Mouse (Mus musculus): Measurements from ENCODE around the gene Mettl1. TPM values are rescaled to one million over a fixed set of nuclear protein-coding genes. Genes with fewer than 3 reads are reported as not detected.
A peak's percentile ranks its signal among the peaks of the same experiment; 100 is the strongest.
"Not testable (repeated sequence)": the region's sequence is repeated elsewhere in the genome, so short reads cannot be mapped to it uniquely, and the experiment has no call there.

Gene Mettl1
- total RNA-seq, 2 experiments from 2014 or later, result 20.5 to 23.2 TPM

DNA sequence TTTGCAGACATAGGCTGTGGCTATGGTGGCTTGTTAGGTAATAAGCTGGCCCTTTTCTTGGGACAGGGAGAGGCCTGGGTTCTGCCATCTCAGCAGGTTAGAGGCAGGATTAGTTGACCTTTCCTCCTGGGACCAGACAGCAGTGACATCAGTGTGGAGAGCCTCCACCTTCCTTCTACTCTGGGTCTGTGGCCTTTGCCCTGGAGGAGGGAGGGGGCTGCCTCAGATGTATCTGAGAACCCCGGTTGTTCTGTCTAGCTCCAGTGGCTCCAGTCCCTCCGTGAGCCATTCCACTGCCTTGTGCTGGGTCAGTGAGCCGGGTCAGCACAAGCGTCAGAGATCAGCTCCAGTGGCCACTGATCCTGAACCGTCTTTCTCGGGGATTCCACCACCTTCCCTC lies 2.0 kb downstream of the Mettl1 start:
- DNase-seq (ENCODE audit: low spot score in 2 of 2), result no peak

DNA sequence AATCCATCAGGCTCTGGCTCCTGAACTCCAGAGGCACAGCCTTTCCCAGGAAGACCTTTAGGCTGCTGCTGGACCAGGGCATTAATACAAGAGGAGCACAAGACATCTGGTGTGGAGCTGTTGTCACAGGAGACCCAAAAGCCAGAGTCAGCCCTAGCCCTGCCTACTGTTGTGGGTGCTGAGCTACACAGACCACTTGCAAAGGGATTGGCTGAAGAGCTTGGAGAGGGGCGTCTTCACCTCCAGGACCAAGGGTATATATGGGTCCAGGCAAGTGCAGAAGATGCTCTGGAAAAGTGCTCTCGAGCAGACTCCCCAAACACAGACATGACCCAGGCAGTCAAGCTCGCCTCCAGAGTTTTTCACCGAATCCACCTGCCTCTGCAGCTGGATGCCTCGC lies 6.7 kb downstream of the Mettl1 start, which contains the start of gene Cyp27b1:
TSS of gene Cyp27b1 (plus strand) at position 297 of the 400 bp plus-strand sequence.
- no peak for DNase-seq (ENCODE audit: low spot score in 2 of 2)

DNA sequence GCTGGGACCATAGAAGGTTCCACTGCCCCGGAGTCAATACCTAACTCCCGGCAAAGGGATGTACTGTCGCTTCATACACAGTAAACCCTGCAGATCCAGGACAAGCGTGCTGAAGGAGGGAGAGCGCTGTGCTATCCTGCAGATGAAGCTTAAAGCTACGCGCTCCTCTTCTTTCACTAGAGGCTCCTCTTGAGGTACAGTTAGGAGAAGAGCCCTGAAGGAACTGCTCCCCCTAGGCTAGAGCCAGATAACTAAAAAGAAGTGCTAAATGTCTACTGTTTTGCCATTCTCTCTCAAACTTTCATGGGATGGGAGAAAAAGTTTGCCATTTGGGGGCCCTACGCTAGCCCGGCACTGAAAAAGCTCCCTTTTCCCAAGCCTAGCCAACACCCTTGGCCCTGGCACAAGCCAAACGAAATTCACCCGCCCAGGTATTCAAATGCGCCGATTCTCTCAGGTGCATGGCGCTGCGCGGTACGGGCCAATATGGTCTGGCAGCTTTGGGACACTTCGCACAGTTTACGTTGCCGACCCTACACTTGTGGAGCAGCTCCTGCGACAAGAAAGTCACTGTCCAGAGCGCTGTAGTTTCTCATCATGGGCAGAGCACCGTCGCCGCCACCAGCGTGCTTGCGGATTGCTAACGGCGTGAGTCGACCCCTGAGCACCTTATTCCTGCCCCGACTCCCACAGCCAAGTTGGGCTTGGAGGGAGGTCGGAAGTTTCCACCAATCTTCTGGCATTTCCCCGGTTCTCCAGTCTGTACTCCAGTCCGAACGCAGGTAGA lies 7.6 kb downstream of the Mettl1 start:
- no peak for DNase-seq (ENCODE audit: low spot score in 2 of 2)

DNA sequence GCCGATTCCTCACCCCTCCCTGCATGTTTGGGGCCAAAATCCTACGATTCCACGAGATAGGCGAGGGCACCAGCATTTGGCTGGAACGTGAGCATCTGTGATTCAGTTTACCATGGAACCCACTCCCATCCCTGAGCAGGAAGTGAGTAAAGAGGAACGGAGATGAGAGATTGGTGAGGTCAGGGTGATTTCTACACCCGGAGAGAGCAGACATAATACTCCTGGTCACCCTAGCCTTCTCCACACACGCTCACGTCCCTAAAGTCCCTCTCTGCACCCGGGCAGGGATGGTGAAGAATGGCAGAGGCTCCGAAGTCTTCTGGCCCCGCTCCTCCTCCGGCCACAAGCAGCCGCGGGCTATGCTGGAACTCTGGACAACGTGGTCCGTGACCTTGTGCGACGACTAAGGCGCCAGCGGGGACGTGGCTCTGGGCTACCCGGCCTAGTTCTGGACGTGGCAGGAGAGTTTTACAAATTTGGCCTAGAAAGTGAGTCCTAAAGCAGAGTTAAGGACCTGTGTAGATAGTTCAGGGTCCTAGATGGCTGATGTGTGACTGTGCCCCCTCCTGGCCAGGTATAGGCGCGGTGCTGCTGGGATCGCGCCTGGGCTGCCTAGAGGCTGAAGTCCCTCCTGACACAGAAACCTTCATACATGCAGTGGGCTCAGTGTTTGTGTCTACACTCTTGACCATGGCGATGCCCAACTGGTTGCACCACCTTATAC lies 8.3 kb downstream of the Mettl1 start:
- no peak for DNase-seq (ENCODE audit: low spot score in 2 of 2)

DNA sequence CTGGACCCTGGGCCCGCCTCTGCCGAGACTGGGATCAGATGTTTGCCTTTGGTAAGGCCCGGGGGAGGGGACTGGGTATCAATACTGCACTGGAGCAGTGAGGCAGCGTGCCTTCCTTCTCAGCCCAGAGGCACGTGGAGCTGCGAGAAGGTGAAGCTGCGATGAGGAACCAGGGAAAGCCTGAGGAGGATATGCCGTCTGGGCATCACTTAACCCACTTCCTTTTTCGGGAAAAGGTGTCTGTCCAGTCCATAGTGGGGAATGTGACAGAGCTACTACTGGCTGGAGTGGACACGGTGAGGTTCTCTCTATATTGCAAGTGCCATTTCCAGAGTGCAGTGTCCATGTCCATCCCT lies 8.9 kb downstream of the Mettl1 start:
- no peak for DNase-seq (ENCODE audit: low spot score in 2 of 2)

DNA sequence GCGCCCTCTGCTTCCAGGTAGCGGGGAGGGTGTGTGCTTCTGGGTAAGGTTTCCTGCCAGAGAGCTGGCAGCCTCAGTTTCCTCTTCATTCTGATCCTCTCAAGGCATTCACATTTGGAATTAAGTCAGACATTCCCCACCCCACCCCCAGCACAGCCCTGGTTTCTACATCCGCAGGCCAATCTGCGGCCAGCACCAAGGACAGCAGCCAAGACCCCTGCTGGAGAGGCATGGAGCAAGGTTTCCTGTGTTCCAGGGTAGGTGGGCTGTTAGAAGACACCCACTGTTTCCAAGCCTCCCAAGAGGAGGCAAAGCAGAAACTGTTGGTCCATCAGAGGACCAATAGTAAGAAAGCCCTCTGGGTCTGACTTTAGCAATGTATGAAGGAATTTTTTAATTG lies 13.4 kb downstream of the Mettl1 start:
- no peak for DNase-seq (ENCODE audit: low spot score in 2 of 2)

DNA sequence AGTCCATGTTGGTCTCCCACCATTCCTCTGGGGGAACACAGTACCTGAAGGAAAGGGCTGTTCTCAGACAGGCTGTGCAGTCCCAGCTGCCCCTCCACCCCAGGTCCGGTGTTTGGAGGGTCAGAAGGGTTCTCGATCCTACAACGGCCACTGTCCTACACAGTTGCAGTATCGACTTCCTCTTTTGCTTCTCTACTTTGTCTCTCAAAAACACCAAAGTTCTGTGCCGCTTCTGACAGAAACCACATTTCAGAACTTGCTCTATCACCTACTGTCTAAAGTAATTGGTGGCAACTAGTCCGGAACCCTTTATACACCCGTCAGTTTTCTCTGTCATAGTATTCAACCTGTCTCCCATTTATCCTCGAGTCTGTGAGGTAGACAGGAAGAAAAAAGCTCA lies 14.2 kb downstream of the Mettl1 start:
- no peak for DNase-seq (ENCODE audit: low spot score in 2 of 2)

DNA sequence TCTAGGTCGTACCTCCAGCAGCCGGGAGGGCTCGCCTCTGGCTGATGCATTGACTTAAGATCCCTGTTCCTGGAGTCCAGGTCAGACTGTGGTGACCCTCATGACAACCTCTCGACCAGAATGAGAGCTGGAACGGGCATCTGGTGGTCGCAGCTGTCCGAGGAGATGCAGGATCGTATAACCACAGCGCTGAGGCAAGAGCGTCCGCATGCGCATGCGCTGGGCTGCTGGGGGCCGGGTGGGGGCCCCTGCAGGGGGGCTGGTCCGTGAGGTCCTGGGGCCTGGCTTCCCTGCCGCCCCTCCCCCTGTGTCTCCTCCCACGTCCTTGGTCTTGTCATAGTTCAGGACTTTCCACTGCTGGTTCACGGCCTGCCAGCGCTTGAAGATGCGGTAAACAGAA lies 15.3 kb downstream of the Mettl1 start:
- DNase-seq (ENCODE audit: low spot score in 2 of 2), result no peak

DNA sequence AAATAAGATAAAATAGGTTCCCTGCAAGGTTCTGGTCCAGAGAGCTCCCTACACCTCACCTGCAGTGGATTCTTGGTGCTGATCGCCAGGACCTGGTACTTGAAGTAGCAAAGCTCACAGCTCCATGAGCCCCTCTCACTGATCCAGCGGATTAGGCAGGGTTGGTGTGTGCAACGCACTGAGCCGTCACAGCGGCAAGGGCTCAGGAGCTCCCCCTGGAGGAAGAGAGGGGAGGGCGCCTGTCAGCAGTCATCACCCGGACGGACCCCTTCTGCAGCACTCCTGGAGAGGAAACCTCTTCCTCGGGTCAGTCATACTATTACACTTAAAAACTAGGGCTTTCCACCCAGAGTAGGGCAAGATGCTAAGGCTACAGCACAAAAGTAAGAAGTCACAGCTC lies 16.9 kb downstream of the Mettl1 start:
- DNase-seq (ENCODE audit: low spot score in 2 of 2), result peak in 1 of 2 experiments; percentile 53

DNA sequence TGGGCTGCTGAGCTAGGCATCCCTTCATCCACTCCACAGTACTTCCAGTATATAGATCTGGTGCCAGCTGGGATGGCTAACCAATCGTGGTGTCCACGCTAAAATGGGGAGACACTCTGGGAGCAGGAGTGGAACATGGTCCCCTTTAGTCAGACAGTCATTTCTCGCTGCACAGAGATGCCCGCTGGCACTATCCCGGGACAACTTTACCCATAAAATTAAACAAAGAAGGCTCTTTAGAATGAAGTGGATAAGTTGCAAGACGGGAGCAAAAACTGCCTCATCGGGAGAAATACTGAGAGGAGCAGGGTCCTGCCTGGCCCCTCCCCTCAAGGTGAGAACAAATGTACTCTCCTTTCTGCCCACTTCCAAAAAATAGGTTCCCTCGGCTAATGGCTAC lies 17.5 kb downstream of the Mettl1 start:
- no peak for DNase-seq (ENCODE audit: low spot score in 2 of 2)

DNA sequence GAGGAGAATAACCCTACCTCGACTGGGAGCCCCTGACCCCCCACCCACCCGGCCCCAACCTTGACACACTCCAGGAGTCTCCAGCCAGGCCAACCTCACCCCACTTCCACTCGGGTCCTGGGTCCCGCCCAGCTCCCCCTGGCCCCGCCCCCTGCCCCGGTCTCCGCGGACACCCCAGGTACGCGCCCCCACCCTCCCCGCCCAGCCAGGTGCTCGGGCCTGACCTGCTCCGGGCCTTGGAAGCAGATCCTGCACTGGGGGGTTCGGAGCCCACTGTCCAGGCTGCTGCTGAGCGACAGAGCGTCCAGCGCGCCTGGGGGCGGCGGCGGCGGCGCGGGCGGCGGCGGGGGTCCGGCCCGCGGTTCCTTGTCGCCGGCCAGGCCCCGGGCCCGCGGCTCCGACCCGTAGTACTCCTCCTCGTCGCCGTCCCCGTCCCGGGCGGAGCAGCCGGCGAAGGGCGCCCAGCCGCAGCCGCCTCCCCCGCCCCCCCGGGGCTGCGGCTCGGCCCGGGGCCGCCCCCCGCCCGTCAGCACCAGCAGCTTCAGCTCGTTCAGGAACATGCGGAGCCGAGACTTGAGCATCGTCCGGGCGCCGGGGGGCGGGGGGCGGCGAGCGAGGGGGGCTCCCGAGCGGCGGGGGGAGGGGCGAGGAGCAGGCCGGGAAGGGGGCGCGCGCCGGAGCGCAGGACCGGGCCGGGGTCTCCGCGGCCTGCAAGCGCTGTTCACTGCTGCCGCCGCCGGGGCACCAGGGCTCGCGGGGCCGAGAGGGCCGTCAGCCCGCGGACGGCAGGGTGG lies 18.2 kb downstream of the Mettl1 start:
- no peak for DNase-seq (ENCODE audit: low spot score in 2 of 2)

DNA sequence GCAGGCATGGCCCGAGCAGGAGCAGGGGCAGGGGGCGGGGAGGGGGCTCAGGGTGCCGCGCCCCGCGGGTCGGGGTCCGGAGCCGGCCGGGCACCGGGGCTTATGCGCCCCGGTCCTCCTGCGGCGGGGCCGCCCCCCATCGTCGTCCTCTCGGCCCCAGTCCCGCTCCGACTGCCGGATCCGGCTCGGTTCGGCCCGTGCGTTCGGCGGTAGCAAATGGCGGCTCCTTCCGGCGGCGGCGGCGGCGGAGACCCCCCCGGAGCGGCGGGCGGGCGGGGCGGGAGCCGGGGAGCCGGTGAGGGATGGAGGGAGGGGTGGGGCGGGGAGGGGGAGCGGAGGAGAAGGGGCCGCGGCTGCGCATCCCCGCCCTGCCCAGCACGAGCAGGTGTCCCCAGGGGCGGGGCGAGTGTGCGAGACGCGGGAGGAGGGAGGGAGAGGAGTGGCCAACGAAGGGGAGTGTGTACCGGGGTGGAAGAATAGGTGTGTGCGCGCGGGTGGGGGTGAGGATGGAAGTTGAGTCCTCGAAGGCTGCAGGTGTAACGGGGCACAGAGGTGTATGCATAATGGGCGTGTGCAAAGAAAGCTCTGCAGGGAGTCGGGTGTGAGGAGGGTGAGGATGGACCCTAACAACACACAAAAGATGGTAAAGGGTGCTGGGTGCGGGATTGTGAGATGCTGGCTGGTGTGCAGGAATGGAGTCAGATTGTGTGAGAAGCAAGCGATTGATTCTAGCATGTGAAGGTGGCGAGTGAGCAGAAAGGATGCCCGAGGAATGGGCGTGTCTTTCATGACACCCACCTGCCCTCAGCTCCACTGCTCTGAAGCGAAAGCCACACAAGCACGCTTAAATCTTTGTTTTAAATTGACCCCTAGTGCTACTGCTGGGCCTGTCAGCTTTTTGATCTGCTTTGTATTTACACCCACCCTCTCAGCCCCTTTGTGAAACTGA lies 19.0 kb downstream of the Mettl1 start, which contains the start of gene March9:
TSS of gene March9 (minus strand) at position 217 of the 949 bp plus-strand sequence.
- DNase-seq (ENCODE audit: low spot score in 2 of 2), result no peak

DNA sequence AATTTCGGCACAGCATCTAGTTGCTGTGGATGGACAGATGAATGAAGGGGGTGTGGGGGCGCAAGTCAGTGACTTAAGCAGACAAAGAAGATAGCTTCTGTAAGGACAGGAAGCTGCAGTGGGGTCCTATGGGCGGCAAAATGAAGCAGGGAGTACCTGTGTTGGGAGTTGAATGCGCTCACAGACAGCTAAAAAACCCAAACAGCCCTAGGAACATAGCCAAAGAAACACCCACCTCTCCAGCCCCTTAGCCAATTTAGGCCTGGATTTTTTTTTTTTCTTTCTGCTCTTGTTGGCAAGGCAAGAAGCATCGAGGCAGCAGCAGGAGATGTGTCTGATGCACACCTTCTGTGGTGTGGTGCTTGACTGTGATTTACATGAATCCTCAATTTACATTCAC lies 19.9 kb downstream of the Mettl1 start:
- DNase-seq (ENCODE audit: low spot score in 2 of 2), result no peak

DNA sequence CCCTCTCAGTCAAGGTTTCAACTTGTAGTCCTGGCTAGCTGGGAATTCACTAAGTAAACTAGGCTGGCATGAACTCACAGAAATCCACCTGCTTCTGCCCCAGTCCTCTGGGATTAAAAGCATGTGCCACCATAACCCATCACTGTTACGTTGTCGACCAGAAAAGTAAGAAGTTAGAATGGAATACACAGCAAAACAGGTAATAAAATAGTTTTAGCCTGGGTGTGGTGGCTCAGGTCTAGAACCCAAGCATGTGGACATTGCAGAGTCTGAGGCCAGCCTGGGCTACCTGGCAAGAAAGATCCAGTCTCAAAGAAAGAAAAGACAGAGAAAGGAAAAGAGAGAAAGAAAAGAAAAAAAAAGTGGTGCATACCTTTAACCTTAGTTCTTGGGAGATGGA lies 20.3 kb downstream of the Mettl1 start:
- no peak for DNase-seq (ENCODE audit: low spot score in 2 of 2)

DNA sequence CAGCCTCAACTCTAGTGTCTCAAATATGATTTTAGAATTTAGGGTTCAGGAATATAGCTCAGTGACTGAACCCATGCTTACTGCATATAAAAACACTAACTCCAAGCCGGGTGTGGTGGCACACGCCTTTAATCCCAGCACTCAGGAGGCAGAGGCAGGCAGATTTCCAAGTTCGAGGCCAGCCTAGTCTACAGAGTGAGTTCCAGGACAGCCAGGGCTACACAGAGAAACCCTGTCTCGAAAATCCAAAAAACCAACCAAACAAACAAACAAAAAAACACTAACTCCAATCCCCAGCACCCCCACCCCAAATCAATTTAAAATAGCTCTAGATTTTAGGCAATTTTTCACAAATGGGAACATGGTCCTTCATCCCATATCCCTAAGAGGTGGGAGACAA lies 20.9 kb downstream of the Mettl1 start:
- DNase-seq (ENCODE audit: low spot score in 2 of 2), result not testable (repeated sequence)

DNA sequence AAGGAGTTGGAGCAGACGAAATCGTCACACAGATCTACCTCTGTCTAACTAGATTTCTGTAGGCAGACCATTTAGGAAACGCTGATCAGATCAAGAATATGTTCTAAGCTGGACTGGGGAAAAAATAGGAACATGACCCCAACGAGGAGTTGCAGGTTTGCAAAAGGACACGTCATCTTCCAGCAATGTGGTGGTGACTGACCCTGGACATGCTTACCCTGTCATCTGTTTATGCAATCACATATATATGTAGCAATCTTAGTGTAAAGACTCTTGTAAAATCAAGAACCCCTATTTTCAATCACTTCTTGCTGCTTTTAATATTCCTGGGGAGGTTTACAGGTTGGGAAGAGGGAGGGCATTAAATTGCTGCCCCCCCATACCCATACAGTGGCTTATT lies 21.3 kb downstream of the Mettl1 start:
- no peak for DNase-seq (ENCODE audit: low spot score in 2 of 2)

DNA sequence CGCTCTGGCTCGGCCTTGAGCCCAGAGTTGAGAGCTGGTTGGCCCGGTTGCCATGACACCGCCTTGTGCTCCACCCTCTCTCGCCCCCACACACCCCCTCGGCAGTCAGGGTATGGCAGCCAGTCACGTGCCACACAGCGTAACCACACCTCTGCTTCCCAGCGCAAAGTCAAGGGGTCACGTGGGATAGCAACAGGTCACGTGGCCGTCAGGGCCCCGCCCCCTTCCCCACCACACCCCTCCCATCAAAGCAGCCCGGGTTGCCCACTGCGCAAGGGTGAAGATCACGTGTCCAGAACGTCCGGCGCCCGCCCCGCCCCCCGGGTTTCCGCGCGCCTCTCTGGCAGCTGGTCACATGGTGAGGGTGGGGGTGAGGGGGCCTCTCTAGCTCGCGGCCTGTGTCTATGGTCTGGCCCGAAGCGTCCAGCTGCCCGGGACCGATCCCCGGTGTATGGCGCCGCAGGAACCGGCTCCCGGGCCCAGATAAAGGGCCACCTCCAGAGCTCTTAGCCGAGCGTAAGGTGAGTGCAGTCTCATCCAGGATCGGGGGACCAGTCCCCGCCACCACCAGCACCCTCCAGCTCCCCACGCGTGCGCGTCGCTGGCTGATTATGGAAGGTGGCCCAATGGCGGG lies 22.1 kb downstream of the Mettl1 start, which contains the start of gene Cdk4:
TSS of gene Cdk4 (plus strand) at position 296 of the 634 bp plus-strand sequence.
- peak; percentile 98 for DNase-seq (ENCODE audit: low spot score in 2 of 2)

DNA sequence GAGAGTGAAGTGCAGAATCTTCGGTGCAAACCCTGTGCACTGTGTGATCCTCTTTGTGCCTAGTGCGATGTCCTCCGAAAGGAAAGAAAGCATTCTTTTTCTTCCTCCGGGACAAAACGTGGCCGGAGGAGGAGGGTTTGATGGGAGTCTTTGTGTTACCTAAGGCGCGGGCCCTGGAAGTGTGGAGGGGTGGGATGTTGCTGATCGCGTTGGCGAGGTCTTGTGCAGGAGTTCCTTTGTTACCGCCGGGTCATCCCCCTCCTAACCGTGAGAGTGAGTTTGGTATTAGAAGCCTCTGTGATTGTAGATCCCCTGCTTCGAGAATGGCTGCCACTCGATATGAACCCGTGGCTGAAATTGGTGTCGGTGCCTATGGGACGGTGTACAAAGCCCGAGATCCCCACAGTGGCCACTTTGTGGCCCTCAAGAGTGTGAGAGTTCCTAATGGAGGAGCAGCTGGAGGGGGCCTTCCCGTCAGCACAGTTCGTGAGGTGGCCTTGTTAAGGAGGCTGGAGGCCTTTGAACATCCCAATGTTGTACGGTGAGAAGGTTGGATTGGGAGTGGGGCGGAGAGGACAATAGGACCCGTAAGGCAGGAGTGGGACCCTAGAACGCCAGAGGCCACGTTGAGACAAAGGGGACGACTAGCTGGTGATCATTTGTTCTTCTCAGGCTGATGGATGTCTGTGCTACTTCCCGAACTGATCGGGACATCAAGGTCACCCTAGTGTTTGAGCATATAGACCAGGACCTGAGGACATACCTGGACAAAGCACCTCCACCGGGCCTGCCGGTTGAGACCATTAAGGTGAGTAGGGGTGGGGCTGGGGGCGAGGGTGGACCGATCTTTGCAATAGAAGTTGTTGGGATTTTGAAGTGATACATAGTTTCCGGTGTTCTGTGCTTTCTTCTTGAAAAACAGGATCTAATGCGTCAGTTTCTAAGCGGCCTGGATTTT lies 23.0 kb downstream of the Mettl1 start:
- no peak for DNase-seq (ENCODE audit: low spot score in 2 of 2)

DNA sequence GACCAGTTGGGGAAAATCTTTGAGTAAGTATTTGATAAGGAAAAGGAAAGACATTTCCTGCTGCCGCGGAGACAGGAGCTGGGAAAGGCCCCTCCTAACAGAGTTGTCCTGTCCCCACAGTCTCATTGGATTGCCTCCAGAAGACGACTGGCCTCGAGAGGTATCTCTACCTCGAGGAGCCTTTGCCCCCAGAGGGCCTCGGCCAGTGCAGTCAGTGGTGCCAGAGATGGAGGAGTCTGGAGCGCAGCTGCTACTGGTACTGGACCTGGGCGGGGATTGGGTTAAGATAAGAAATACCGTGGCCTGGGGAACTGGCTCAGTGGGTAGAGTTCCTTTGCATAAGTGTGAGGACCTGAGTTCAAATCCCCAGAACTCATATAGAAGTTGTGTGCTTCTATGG lies 24.8 kb downstream of the Mettl1 start:
- no peak for DNase-seq (ENCODE audit: low spot score in 2 of 2)
